ENCODE assay signal across 18 mouse cellular contexts in genomic region chr1:125501964-125502517, GRCm38 (mm10).
"Had no signal": no experiment of that assay in that cellular context is flagged by ENCODE, and none has a peak within 500 bp of the region (broad histone marks: within the 10 kb centered on the region; RNA-seq: fewer than 3 reads in every experiment).

No protein-coding gene starts in this region.

- H3K36me3 ChIP-seq: liver, embryonic 13.5 days; midbrain, embryonic 12.5 days; midbrain, embryonic 15.5 days; neural tube, embryonic 12.5 days; neural tube, embryonic 15.5 days; stomach, embryonic 15.5 days had no signal

- DNase-seq: kidney, postnatal 25 days; layer of hippocampus, postnatal 36 days; liver, embryonic 13.5 days; lung, adult 2 months; lung, postnatal 14 days; lung, postnatal 4 days; right cerebral cortex, adult 18-20 months; right cerebral cortex, postnatal 14 days; right cerebral cortex, postnatal 4 days; spleen, adult 18-20 months; thymus, postnatal 25 days had no signal

- H3K4me1 ChIP-seq: liver, embryonic 13.5 days; midbrain, embryonic 12.5 days; midbrain, embryonic 15.5 days; neural tube, embryonic 12.5 days; neural tube, embryonic 15.5 days; stomach, embryonic 15.5 days had no signal

- H3K9me3 ChIP-seq: liver, embryonic 13.5 days; midbrain, embryonic 12.5 days; midbrain, embryonic 15.5 days; neural tube, embryonic 12.5 days; neural tube, embryonic 15.5 days; stomach, embryonic 15.5 days had no signal

- H3K9ac ChIP-seq: liver, embryonic 13.5 days; midbrain, embryonic 12.5 days; midbrain, embryonic 15.5 days; neural tube, embryonic 12.5 days; neural tube, embryonic 15.5 days; stomach, embryonic 15.5 days had no signal

- ATAC-seq: midbrain, embryonic 15.5 days had no signal

- H3K4me3 ChIP-seq: left cerebral cortex, adult 2 months; liver, embryonic 13.5 days; midbrain, embryonic 12.5 days; midbrain, embryonic 15.5 days; neural tube, embryonic 12.5 days; neural tube, embryonic 15.5 days; stomach, embryonic 15.5 days had no signal

- H3K27ac ChIP-seq: kidney, postnatal 0 days; left cerebral cortex, adult 2 months; liver, embryonic 13.5 days; midbrain, embryonic 12.5 days; midbrain, embryonic 15.5 days; neural tube, embryonic 12.5 days; neural tube, embryonic 15.5 days; stomach, embryonic 15.5 days had no signal

- H3K4me2 ChIP-seq: liver, embryonic 13.5 days; midbrain, embryonic 12.5 days; midbrain, embryonic 15.5 days; neural tube, embryonic 12.5 days; neural tube, embryonic 15.5 days; stomach, embryonic 15.5 days had no signal

- H3K27me3 ChIP-seq: liver, embryonic 13.5 days; midbrain, embryonic 12.5 days; midbrain, embryonic 15.5 days; neural tube, embryonic 12.5 days; neural tube, embryonic 15.5 days; stomach, embryonic 15.5 days had no signal
